Mouse (Mus musculus) testis, postnatal 10 days (tissue): ENCODE data around the gene Fbxo47.
A peak's percentile ranks its signal among the peaks of the same experiment; 100 is the strongest.

ENCODE experiments used
- DNase-seq: peaks from one replicate; pipeline ENCODE4 v3.0.0; 2021; ENCODE audit warnings: low spot score

The Fbxo47 gene

GRCm38 (mm10) chr11:97811569-97812362 lies 72.2 kb downstream of the Fbxo47 start:
- DNase-seq, result no peak

- DNase-seq, result no peak
These were observed 73.0 kb downstream of the Fbxo47 start for GRCm38 (mm10) chr11:97810970-97811369.

- DNase-seq, result peak; percentile 47
These were observed 73.6 kb downstream of the Fbxo47 start for GRCm38 (mm10) chr11:97810356-97810755.

- DNase-seq, result no peak
These were observed 74.5 kb downstream of the Fbxo47 start for GRCm38 (mm10) chr11:97809235-97810121.

GRCm38 (mm10) chr11:97808621-97809234 lies 75.2 kb downstream of the Fbxo47 start:
- no peak for DNase-seq

- DNase-seq, result no peak
These were observed 75.9 kb downstream of the Fbxo47 start for GRCm38 (mm10) chr11:97808093-97808492.

GRCm38 (mm10) chr11:97807626-97808025 lies 76.3 kb downstream of the Fbxo47 start:
- DNase-seq, result no peak

- no peak for DNase-seq
These were observed 77.4 kb downstream of the Fbxo47 start for GRCm38 (mm10) chr11:97806613-97806964.

GRCm38 (mm10) chr11:97805662-97806612 lies 78.0 kb downstream of the Fbxo47 start:
- no peak for DNase-seq

GRCm38 (mm10) chr11:97804841-97805661 lies 78.9 kb downstream of the Fbxo47 start:
- DNase-seq, result no peak

- no peak for DNase-seq
These were observed 80.1 kb downstream of the Fbxo47 start for GRCm38 (mm10) chr11:97803847-97804246.
